Mouse (Mus musculus) small intestine, adult 2 months (tissue): ENCODE measurements at regions not wholly inside any gene's neighbourhood (a gene's known extent, or its start where the extent isn't known, plus 50 kb on each side); places are given as distances from the start of the nearest gene placed in this dataset.

Experiments used
- H3K27ac ChIP-seq: fragments of 200-500 bp; 2 replicates; pipeline ENCODE4 v1.5.1; 2012; ENCODE audit warnings: low read depth, low read length, control low read depth, inconsistent platforms; ENCODE audit not compliant: insufficient read depth
- H3K27me3 ChIP-seq: fragments of 200-500 bp; 2 replicates; pipeline ENCODE4 v1.6.1; 2012; ENCODE audit warnings: mild to moderate bottlenecking, moderate library complexity, low read length, inconsistent platforms; ENCODE audit not compliant: control insufficient read depth, insufficient read depth
- H3K36me3 ChIP-seq: fragments of 200-500 bp; 2 replicates; pipeline ENCODE4 v1.6.1; 2012; ENCODE audit warnings: mild to moderate bottlenecking, low read length, control low read depth, inconsistent platforms; ENCODE audit not compliant: control insufficient read depth, insufficient read depth
- H3K4me1 ChIP-seq: fragments of 200-500 bp; 2 replicates; pipeline ENCODE4 v1.6.1; 2012; ENCODE audit warnings: low read length, inconsistent platforms, mixed read lengths; ENCODE audit not compliant: control insufficient read depth, insufficient read depth, insufficient read length
- H3K4me3 ChIP-seq: fragments of 200-500 bp; 2 replicates; pipeline ENCODE4 v1.5.1; 2012; ENCODE audit warnings: low read depth, mild to moderate bottlenecking, control low read depth, inconsistent platforms, low read length, moderate library complexity
- CTCF ChIP-seq: fragments of 200-500 bp; IDR thresholded peaks from 2 replicates; pipeline ENCODE4 v1.5.1; 2012; ENCODE audit warnings: low read depth, mild to moderate bottlenecking, control low read depth, inconsistent platforms, low read length, moderate library complexity, mixed read lengths; ENCODE audit not compliant: insufficient replicate concordance, insufficient read length; ENCODE audit errors: extremely low read depth
- POLR2A ChIP-seq: fragments of 200-500 bp; IDR thresholded peaks from 2 replicates; pipeline ENCODE4 v1.6.1; 2012; ENCODE audit warnings: low read depth, mild to moderate bottlenecking, control low read depth, inconsistent platforms, low read length, moderate library complexity
- WGBS: fragments of 180-500 bp; shearing (Covaris S2); methylation state at CpG from one replicate; pipeline ENCODE4 v1.1.7; 2018; 5-methylcytosine and 5-hydroxymethylcytosine counted together

DNA sequence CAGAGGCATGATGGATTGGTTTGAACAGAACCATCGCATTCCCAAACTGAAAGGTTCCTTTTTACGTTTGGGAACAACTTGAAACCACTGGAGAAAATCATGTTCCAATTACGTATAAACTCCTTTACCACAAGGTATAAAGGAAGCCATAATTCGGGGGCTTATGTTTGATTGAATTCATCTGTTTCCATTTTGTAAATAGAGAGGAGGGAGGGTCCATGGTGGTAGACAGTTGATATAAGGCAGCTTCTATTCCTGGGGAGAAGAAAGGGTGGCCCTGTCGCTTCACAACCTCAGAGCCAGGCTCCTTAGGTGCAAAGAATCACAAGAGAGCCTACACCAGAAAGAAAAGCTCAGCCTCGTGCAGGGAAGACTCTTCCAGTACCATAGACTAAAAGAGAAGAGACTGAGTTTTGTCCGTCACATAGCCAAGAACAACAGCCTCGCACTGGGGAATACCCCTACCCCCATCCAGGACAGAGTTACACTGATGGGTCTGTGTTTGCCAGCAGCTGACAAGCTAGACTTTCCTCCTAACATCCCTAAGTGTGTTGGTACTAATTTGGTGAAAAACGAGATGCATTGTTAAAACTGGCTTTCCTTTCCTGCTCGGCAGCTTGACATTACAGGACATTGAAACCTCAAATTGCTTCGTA lies 125.6 kb upstream of the Bmper start:
- no peaks in the 10 kb centered on the region for H3K4me1 ChIP-seq
- H3K27ac ChIP-seq: no peak overlapping the region
- no peaks in the 10 kb centered on the region for H3K27me3 ChIP-seq
- no peak overlapping the region for H3K4me3 ChIP-seq
- TF ChIP-seq CTCF (no peak), POLR2A (no peak)
- WGBS: 80% methylated on average over 11 of the region's 11 CpGs
- H3K36me3 ChIP-seq: no peaks in the 10 kb centered on the region

DNA sequence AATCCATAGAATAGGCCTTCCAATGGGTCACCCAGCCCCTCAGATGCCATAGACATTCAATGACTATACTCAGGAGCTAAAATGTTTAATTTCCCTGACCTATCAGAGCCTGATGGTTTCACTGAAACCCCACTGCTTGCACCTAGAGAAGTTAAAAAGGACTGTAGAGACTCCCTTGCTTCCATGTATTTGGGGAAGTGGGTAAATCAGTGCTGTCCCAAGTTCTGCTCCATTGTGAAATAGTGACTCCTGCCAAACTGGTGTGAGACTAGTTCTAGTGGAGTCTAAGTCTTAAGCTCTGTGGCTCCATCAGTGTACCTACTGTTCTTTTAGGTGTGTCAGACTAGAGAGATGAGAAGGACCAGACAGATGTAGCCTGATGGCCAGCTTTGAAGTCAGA lies 121.3 kb upstream of the Bmper start:
- H3K27me3 ChIP-seq: no peaks in the 10 kb centered on the region
- no peak for TF ChIP-seq CTCF
- no peak for TF ChIP-seq POLR2A
- H3K36me3 ChIP-seq: no peaks in the 10 kb centered on the region
- no peaks in the 10 kb centered on the region for H3K4me1 ChIP-seq
- no peak overlapping the region for H3K27ac ChIP-seq
- H3K4me3 ChIP-seq: no peak overlapping the region

DNA sequence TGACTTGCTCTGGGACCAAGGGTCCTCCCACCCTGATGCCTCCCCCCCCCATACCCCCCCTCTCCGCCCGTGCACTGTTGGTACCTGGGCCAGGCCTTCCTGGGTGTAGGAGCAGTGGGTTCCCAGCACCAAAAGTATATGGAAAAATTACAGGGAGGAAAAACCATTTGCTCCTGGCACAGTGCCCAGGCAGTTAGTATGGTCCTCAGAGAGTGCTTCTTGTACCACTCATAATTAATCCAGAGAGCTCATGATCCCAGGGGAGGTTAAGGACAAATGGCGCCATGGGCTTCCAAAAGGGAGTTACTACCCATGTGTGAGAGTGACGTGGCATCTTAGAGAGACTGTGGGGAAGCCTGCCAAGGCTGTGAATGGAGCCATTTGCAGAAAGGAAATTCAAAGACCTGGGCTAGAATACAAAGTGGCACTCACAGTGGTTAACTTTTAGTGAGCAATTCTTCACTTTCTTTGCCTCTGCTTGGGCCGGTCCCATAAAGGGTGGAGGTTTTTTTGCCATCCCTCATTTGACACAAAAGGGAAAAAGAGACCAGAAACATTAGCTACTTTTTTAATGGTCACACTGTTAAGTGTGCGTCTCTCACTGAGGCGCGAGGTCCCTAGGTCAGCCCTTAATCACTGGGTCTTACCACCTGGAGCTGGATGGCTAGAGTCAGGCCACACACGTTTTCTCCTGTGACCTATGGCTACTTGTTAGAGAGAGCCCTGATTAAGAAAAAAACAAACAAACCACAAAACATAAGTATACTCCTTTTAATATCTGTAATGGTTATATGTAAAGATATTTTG lies 120.7 kb upstream of the Bmper start:
- 76% methylated on average over 9 of the region's 9 CpGs for WGBS

DNA sequence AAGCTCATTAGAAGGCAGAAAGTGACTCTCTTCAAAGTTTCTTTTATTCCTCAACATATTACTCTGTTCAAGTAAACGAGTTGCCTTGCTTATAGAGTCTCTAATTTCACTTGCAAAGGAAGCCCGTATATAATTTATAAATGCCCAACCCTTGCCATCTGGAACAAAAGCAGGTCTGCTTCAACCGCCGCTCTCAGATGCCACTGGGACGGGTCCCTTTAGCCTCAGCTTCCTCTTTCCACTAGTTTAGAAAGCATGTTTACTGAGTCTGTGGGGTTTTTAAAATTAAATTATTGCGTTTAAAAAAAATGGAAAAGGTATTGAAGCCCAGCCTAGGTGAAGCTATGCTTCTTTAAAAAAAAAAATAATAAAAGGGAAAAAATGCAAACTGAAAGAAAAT lies 111.4 kb upstream of the Bmper start:
- Histone ChIP-seq H3K36me3 (no peaks in the 10 kb centered on the region), H3K4me3 (no peak overlapping the region), H3K27me3 (no peaks in the 10 kb centered on the region), H3K4me1 (no peaks in the 10 kb centered on the region), H3K27ac (no peak overlapping the region)
- 76% methylated on average over 6 of the region's 6 CpGs for WGBS
- TF ChIP-seq CTCF (no peak), POLR2A (no peak)

More for the DNA sequence above, 120.7 kb upstream of the Bmper start:
- Histone ChIP-seq H3K27me3 (no peaks in the 10 kb centered on the region), H3K36me3 (no peaks in the 10 kb centered on the region), H3K4me1 (no peaks in the 10 kb centered on the region), H3K4me3 (no peak overlapping the region), H3K27ac (no peak overlapping the region)
- TF ChIP-seq CTCF (no peak), POLR2A (no peak)

DNA sequence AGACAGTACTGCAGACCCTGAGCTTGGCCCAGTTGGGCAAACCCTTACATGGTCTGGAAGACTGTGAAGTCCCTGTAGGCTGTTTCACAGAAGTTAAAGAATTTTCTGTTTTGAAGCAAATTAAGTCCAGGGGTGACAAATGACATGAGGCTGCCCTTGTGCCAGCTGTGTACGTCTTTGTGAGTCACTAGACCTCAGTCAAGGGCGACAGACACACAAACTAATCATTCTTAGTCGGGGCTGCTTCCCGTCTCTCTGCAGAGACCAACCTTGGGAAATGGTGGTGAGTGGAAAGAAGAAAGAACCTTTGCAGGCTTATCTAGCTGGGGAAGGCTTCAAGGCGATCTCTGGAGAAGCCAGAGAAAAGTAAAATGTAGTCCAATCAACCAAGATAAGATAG lies 107.8 kb upstream of the Bmper start:
- 51% methylated on average over 5 of the region's 5 CpGs for WGBS
- H3K27me3 ChIP-seq: no peaks in the 10 kb centered on the region
- H3K27ac ChIP-seq: no peak overlapping the region
- TF ChIP-seq CTCF (no peak), POLR2A (no peak)
- no peaks in the 10 kb centered on the region for H3K4me1 ChIP-seq
- no peaks in the 10 kb centered on the region for H3K36me3 ChIP-seq
- H3K4me3 ChIP-seq: no peak overlapping the region

DNA sequence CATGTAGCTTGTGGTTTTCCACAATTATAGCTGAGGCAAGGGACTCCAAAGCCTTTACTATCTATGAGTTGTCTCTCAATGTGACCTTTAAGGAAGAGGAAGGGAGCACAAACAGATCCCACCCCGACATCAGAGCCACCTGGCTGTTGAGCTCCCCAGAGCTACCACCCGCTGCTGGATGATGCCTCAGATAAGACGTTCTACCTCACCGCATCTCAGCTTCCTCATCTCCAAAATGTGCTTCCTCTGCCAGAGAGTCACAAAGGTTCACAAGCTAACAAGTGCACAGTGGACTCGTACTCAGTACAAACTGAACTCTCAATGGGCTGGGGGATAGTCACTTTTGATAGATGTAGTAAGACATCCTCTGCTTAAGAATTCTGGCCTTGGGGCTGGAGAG lies 107.3 kb upstream of the Bmper start:
- TF ChIP-seq CTCF (no peak), POLR2A (no peak)
- Histone ChIP-seq H3K4me3 (no peak overlapping the region), H3K4me1 (no peaks in the 10 kb centered on the region), H3K27ac (no peak overlapping the region), H3K36me3 (no peaks in the 10 kb centered on the region), H3K27me3 (no peaks in the 10 kb centered on the region)
- 67% methylated on average over 5 of the region's 5 CpGs for WGBS

DNA sequence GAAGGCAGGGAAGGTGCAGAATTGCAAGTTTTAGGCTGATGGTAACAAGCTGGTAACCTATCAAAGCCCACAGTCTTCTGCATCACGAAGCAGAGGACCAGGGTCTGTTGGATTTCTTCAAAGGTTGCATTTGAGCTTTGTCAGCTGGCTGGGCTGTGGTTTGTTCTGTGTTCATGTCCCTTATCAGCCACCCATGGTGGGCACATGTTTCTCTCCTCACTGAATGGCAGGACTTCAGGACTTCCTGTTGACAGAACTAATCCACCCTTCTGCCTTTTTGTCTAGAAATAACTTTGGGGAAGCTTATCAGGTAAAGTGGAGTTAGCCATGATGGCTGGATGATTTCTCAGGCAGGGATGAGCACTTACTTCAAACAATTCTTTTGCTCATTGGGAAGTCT lies 106.6 kb upstream of the Bmper start:
- Histone ChIP-seq H3K27me3 (no peaks in the 10 kb centered on the region), H3K4me1 (no peaks in the 10 kb centered on the region), H3K36me3 (no peaks in the 10 kb centered on the region), H3K27ac (no peak overlapping the region), H3K4me3 (no peak overlapping the region)
- TF ChIP-seq CTCF (no peak), POLR2A (no peak)
- WGBS: 68% methylated on average over 1 of the region's 1 CpGs

DNA sequence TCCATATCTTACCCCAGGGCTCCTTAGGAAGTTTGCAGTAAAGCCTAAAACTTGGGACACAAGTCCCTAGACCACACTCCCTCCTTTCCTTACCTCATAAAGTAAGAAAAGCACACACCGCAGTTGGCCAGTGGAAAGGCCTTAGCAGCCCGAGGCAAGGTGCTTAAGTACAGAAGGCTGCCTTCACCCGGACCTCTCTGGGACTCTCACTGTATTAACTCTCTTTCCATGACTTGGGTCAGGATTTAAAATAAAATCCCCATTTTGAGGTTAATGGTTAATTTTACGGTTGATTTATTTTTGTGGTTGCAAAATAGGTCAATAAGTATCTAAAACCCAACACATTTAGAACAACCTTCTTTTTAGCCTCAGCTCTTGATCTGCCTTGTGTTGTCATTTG lies 103.1 kb upstream of the Bmper start:
- 88% methylated on average over 4 of the region's 4 CpGs for WGBS
- no peaks in the 10 kb centered on the region for H3K27me3 ChIP-seq
- H3K4me1 ChIP-seq: no peaks in the 10 kb centered on the region
- TF ChIP-seq POLR2A (no peak), CTCF (no peak)
- no peak overlapping the region for H3K4me3 ChIP-seq
- H3K36me3 ChIP-seq: no peaks in the 10 kb centered on the region
- H3K27ac ChIP-seq: no peak overlapping the region
